Mouse (Mus musculus): ENCODE measurements around the gene Mymx. TPM values are rescaled to one million over a fixed set of nuclear protein-coding genes. Genes with fewer than 3 reads are reported as not detected.
A peak's percentile ranks its signal among the peaks of the same experiment; 100 is the strongest.

Mymx gene
- total RNA-seq, 1 experiment from 2014 or later: not detected

- no peak for ATAC-seq (replicated peaks; ENCODE audit: low read depth, poor library complexity, severe bottlenecking)
These were observed 26.6 kb downstream of the Mymx start for GRCm38 (mm10) chr17:45575123-45575897.

- peak; percentile 29 for ATAC-seq (replicated peaks; ENCODE audit: low read depth, poor library complexity, severe bottlenecking)
These were observed 27.7 kb downstream of the Mymx start for GRCm38 (mm10) chr17:45574129-45574761.

- ATAC-seq (replicated peaks; ENCODE audit: low read depth, poor library complexity, severe bottlenecking): peak; percentile 53
These were observed 28.1 kb downstream of the Mymx start for GRCm38 (mm10) chr17:45573780-45574123.

- peak; percentile 65 for ATAC-seq (replicated peaks; ENCODE audit: low read depth, poor library complexity, severe bottlenecking)
These were observed 28.7 kb downstream of the Mymx start, which contains the start of gene Hsp90ab1 for GRCm38 (mm10) chr17:45573087-45573779. Gene Hsp90ab1 (minus strand): TSS chr17:45573271.

- peak; percentile 27 for ATAC-seq (replicated peaks; ENCODE audit: low read depth, poor library complexity, severe bottlenecking)
These were observed 29.5 kb downstream of the Mymx start for GRCm38 (mm10) chr17:45572103-45573086.

GRCm38 (mm10) chr17:45569999-45570398, 31.9 kb downstream of the Mymx start:
- ATAC-seq (replicated peaks; ENCODE audit: low read depth, poor library complexity, severe bottlenecking): no peak

GRCm38 (mm10) chr17:45568990-45569389, 32.9 kb downstream of the Mymx start:
- no peak for ATAC-seq (replicated peaks; ENCODE audit: low read depth, poor library complexity, severe bottlenecking)

- ATAC-seq (replicated peaks; ENCODE audit: low read depth, poor library complexity, severe bottlenecking): no peak
These were observed 34.7 kb downstream of the Mymx start for GRCm38 (mm10) chr17:45567162-45567601.

GRCm38 (mm10) chr17:45566360-45567161, 35.3 kb downstream of the Mymx start:
- ATAC-seq (replicated peaks; ENCODE audit: low read depth, poor library complexity, severe bottlenecking): 0 out of 2 replicates have a peak, but pooled peaks have one; percentile 1

- no peak for ATAC-seq (replicated peaks; ENCODE audit: low read depth, poor library complexity, severe bottlenecking)
These were observed 35.9 kb downstream of the Mymx start for GRCm38 (mm10) chr17:45566031-45566359.

- no peak for ATAC-seq (replicated peaks; ENCODE audit: low read depth, poor library complexity, severe bottlenecking)
These were observed 36.8 kb downstream of the Mymx start for GRCm38 (mm10) chr17:45565103-45565502.

- ATAC-seq (replicated peaks; ENCODE audit: low read depth, poor library complexity, severe bottlenecking): no peak; the same call in 1 of the 2 replicates
These were observed 37.3 kb downstream of the Mymx start for GRCm38 (mm10) chr17:45564531-45565084.

GRCm38 (mm10) chr17:45563655-45564530, 38.0 kb downstream of the Mymx start, which contains the start of gene Slc35b2:
Gene Slc35b2 (plus strand): TSS chr17:45563874.
- peak; percentile 74 for ATAC-seq (replicated peaks; ENCODE audit: low read depth, poor library complexity, severe bottlenecking)

GRCm38 (mm10) chr17:45563216-45563615, 38.7 kb downstream of the Mymx start:
- ATAC-seq (replicated peaks; ENCODE audit: low read depth, poor library complexity, severe bottlenecking): no peak

GRCm38 (mm10) chr17:45559732-45560525, 42.0 kb downstream of the Mymx start:
- no peak for ATAC-seq (replicated peaks; ENCODE audit: low read depth, poor library complexity, severe bottlenecking)

GRCm38 (mm10) chr17:45557998-45558862, 43.7 kb downstream of the Mymx start:
- ATAC-seq (replicated peaks; ENCODE audit: low read depth, poor library complexity, severe bottlenecking): no peak
